ENCODE assay signal across 9 mouse cellular contexts in genomic region chr8:121577751-121578675, GRCm38 (mm10). TPM values are rescaled to one million over a fixed set of nuclear protein-coding genes. Genes with fewer than 3 reads are reported as not detected.
DNase-seq lines count a peak whose midpoint lies in the region; ATAC-seq lines count a peak whose summit lies in the region.
"Had no signal": no experiment of that assay in that cellular context is flagged by ENCODE, and none has a peak within 500 bp of the region (broad histone marks: within the 10 kb centered on the region; RNA-seq: fewer than 3 reads in every experiment).

No protein-coding gene starts in this region.

- no peaks in the 10 kb centered on the region for H3K27me3 ChIP-seq in neural tube, embryonic 11.5 days (ENCODE audit: control insufficient read depth, insufficient read depth, low read length)

- H3K9me3 ChIP-seq in neural tube, embryonic 11.5 days (ENCODE audit: control insufficient read depth, low read length): no peaks in the 10 kb centered on the region

- H3K9ac ChIP-seq in neural tube, embryonic 11.5 days (ENCODE audit: low read length): peak overlapping the region; percentile 77

- peaks cover 9% of the 10 kb centered on the region for H3K4me1 ChIP-seq in neural tube, embryonic 11.5 days (ENCODE audit: control insufficient read depth, insufficient read depth, low read length)

- H3K27ac ChIP-seq in neural tube, embryonic 11.5 days (ENCODE audit: low read depth, low read length): no peak overlapping the region
- H3K27ac ChIP-seq in macrophage: no peak overlapping the region

- peak overlapping the region; percentile 79 for H3K4me3 ChIP-seq in neural tube, embryonic 11.5 days (ENCODE audit: low read depth, low read length)
- H3K4me3 ChIP-seq in macrophage (ENCODE audit: inconsistent target): peak overlapping the region; percentile 75

- peaks cover 46% of the 10 kb centered on the region for H3K79me2 ChIP-seq in macrophage (ENCODE audit: inconsistent target)

- no peaks in the 10 kb centered on the region for H3K36me3 ChIP-seq in neural tube, embryonic 11.5 days (ENCODE audit: control insufficient read depth, insufficient read depth, low read length)
- H3K36me3 ChIP-seq in macrophage (ENCODE audit: inconsistent target): no peaks in the 10 kb centered on the region

- peak overlapping the region; percentile 74 for H3K4me2 ChIP-seq in neural tube, embryonic 11.5 days (ENCODE audit: low read depth)

- peak; percentile 54; the same call in 1 of the 2 replicates for ATAC-seq in neural tube, embryonic 11.5 days (ENCODE audit: insufficient read depth, low FRiP score, low TSS enrichment)
- peak; percentile 30 for ATAC-seq in granulocyte monocyte progenitor cell, adult 5-6 weeks (replicated peaks; ENCODE audit: poor library complexity, severe bottlenecking)

- peak; percentile 53 for DNase-seq in cerebellum, adult 11-12 months
- DNase-seq in cerebellum, postnatal 4 days (ENCODE audit: low spot score in 2 of 2): no peak
- peak; percentile 44 for DNase-seq in neural tube, embryonic 11.5 days (ENCODE audit: low spot score)
- no peak for DNase-seq in neural tube, embryonic 10.5 days (ENCODE audit: extremely low spot score, low spot score)
- DNase-seq in Muller cell, postnatal 12 days (ENCODE audit: inconsistent ontology term): no peak
- DNase-seq in right cerebral cortex, postnatal 10 days (ENCODE audit: low spot score in 2 of 2): no peak

- WGBS in neural tube, embryonic 11.5 days: 3% methylated on average over 44 of the region's 44 CpGs
- 1% methylated on average over 44 of the region's 44 CpGs for WGBS in macrophage (ENCODE audit: missing documents)

RNA-seq across cellular contexts. Expression of gene Fbxo31, which starts 0.6 kb away (rescaled TPM):
- 17.5 and 20.0 TPM in 2 replicates for polyA plus RNA-seq in neural tube, embryonic 11.5 days (2014; fragmentation: Nextera tagmentation; extraction: Ambion mirVana)
- 6.8 and 17.9 TPM in 2 replicates for total RNA-seq in granulocyte monocyte progenitor cell, adult 5-6 weeks (2014; fragmentation: Nextera tagmentation)
- 6.2 and 7.8 TPM in 2 replicates for total RNA-seq in granulocyte monocyte progenitor cell, adult 5-6 weeks (2017)
- 10 to 100 TPM in 7 of 26 experiments, 1 to 10 TPM in 16, under 1 TPM in 3; 0.17 to 16.4 (median 4.8) TPM for total RNA-seq in macrophage (2018; cell fraction: chromatin; rRNA removed)
- total RNA-seq in macrophage (2018; cell fraction: cytosol; rRNA removed): 1 to 10 TPM; 2.6 to 8.9 (median 5.7) TPM
- 10 to 100 TPM in 3 of 26 experiments, 1 to 10 TPM in 22, under 1 TPM in 1; 0.98 to 15.3 (median 5.2) TPM for total RNA-seq in macrophage (2018; cell fraction: nucleus; rRNA removed)
- 3.7 to 7.2 TPM (median 6.6 TPM) in 3 replicates for polyA plus RNA-seq in macrophage (2018)

RNA-seq across cellular contexts. Expression of gene Map1lc3b, which starts 12.1 kb away (rescaled TPM):
- 304 and 313 TPM in 2 replicates for polyA plus RNA-seq in neural tube, embryonic 11.5 days (2014; fragmentation: Nextera tagmentation; extraction: Ambion mirVana)
- total RNA-seq in granulocyte monocyte progenitor cell, adult 5-6 weeks (2014; fragmentation: Nextera tagmentation): 77.9 and 84.4 TPM in 2 replicates
- 68.5 and 77.1 TPM in 2 replicates for total RNA-seq in granulocyte monocyte progenitor cell, adult 5-6 weeks (2017)
- 10 to 100 TPM; 36.1 to 89.7 (median 52.6) TPM for total RNA-seq in macrophage (2018; cell fraction: chromatin; rRNA removed)
- 100 to 1,000 TPM in 13 of 26 experiments, 10 to 100 TPM in 13; 74.3 to 164 (median 102) TPM for total RNA-seq in macrophage (2018; cell fraction: cytosol; rRNA removed)
- total RNA-seq in macrophage (2018; cell fraction: nucleus; rRNA removed): 10 to 100 TPM; 40.1 to 92.9 (median 52.1) TPM
- polyA plus RNA-seq in macrophage (2018): 97.3 to 168 TPM (median 103 TPM) in 3 replicates

RNA-seq across cellular contexts. Expression of gene 1700018B08Rik, which starts 33.9 kb away (rescaled TPM):
- polyA plus RNA-seq in neural tube, embryonic 11.5 days (2014; fragmentation: Nextera tagmentation; extraction: Ambion mirVana): not detected in 2 replicates
- total RNA-seq in granulocyte monocyte progenitor cell, adult 5-6 weeks (2014; fragmentation: Nextera tagmentation): not detected in 2 replicates
- total RNA-seq in granulocyte monocyte progenitor cell, adult 5-6 weeks (2017): not detected in 2 replicates
- total RNA-seq in macrophage (2018; cell fraction: chromatin; rRNA removed): not detected
- total RNA-seq in macrophage (2018; cell fraction: cytosol; rRNA removed): not detected
- total RNA-seq in macrophage (2018; cell fraction: nucleus; rRNA removed): not detected
- polyA plus RNA-seq in macrophage (2018): not detected in 3 replicates
- total RNA-seq: left cerebral cortex, postnatal 25 days had no signal

Comparison
In these comparisons a context has a peak if more than half of its experiments do, and no peak if none do; other contexts are left out.
1. DNase-seq: peak in cerebellum, adult 11-12 months (single experiment) and neural tube, embryonic 11.5 days (single experiment); none in cerebellum, postnatal 4 days (0 of 2), neural tube, embryonic 10.5 days (single experiment), Muller cell, postnatal 12 days (single experiment) and right cerebral cortex, postnatal 10 days (0 of 2).